Mouse (Mus musculus) cerebellum, adult 18-20 months (tissue): ENCODE data around the gene Gdf9.

Experiments used
- DNase-seq, 2 experiments: peaks; one replicate each; pipeline ENCODE4 v3.0.0; 2021

Gdf9 gene

DNA sequence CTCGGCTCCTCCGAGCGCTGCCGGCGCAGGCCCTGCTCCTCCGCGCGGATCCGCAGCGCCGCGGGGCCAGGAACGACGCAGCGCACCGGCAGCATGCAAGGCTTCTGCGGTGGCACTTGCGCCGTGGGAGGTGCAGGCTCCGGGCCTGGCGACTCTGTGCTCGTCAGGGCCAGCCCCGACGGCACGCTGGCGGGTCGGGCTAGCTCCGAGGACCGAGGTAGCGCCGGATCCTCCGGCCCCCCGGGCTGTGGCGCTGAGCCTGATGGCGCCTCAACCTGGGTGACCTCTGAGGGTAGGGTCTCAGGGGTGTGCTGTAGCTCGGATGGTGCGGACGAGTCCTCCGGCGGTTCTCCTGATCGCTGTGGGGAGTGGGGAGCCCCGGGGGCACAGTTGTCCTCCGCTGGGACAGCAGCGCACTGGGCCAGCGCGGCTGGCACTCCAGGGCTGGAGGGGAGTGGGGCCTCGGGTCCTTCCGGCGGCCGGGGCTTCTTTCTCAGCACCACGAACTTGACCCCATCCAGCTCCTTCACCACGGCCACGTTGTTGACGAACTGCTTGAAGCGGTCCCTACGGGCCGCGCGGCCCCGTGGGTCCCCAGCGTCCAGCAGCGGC, 48.5 kb downstream of the Gdf9 start:
- peak in 1 of 2 experiments; percentile 51 for DNase-seq

GRCm38 (mm10) chr11:53479783-53480301, 49.0 kb downstream of the Gdf9 start, which contains the start of the genes Gm9945 and Sowaha:
Gm9945 (plus strand) TSS chr11:53480166.
Sowaha (minus strand) TSS chr11:53480274.
- DNase-seq: peak; percentile 85 to 87

DNA sequence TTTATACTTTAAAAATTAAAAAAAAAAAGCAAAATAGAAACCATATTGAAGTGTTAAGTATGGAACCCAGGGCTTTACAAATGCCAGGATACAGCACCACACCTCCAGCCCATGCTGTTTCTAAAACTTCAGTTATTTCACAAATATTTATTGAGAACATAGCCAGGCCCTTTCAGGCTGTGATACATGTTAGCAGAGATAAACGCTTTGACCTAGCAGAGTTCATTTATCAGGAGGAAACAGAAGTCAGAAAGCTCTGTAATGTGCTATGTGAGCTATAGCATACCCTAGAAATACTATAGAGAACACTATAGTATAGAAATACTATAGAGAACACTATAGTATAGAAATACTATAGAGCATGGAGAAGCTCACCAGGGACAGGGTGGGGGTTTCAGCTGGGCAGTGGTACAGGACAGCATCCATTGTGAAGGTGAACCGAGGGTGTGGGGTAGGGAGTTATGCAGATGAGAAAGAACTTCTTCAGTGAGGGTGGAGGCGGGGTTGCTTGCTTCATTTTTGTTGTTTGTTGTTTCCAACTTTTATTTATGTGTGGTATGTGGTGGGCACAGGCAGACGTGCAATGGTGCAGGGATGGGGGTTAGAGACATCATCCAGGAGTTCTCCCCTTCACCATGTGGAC, 50.4 kb downstream of the Gdf9 start:
- DNase-seq: no peak

- DNase-seq: peak; percentile 66 to 69
Observed at GRCm38 (mm10) chr11:53483159-53483891, 52.5 kb downstream of the Gdf9 start.

GRCm38 (mm10) chr11:53485719-53486118, 54.9 kb downstream of the Gdf9 start:
- DNase-seq: peak in 1 of 2 experiments; percentile 50

- peak in 1 of 2 experiments; percentile 30 for DNase-seq
Observed at GRCm38 (mm10) chr11:53486351-53486750, 55.5 kb downstream of the Gdf9 start.

- DNase-seq: peak; percentile 87 to 91
Observed at GRCm38 (mm10) chr11:53486822-53487594, 56.2 kb downstream of the Gdf9 start.
